Mouse (Mus musculus) embryonic facial prominence, embryonic 14.5 days (tissue): ENCODE measurements around the gene E2f2. TPM values are rescaled to one million over a fixed set of nuclear protein-coding genes. Genes with fewer than 3 reads are reported as not detected.
A peak's percentile ranks its signal among the peaks of the same experiment; 100 is the strongest.

Experiments
- ATAC-seq: fragments of 200-750 bp; cut with Nextera tagmentation; 2 replicates; pipeline ENCODE4 v1.8.0; 2017; ENCODE audit warnings: low read depth, moderate number of reproducible peaks, moderate TSS enrichment
- DNase-seq: peaks from one replicate; pipeline ENCODE4 v3.0.0-alpha.2; 2015; ENCODE audit warnings: low spot score
- H3K27ac ChIP-seq: fragments of 300-500 bp; sonication (generic); replicated peaks from 2 replicates; pipeline ENCODE4 v1.5.1; 2014; ENCODE audit warnings: low read depth, mild to moderate bottlenecking, low read length, moderate library complexity
- H3K27me3 ChIP-seq: fragments of 300-500 bp; sonication (generic); replicated peaks from 2 replicates; pipeline ENCODE4 v1.6.1; 2014; ENCODE audit warnings: low read length; ENCODE audit not compliant: control insufficient read depth, insufficient read depth
- H3K36me3 ChIP-seq: fragments of 300-500 bp; sonication (generic); 2 replicates; pipeline ENCODE4 v1.6.1; 2014; ENCODE audit warnings: low read length, mixed read lengths; ENCODE audit not compliant: control insufficient read depth, insufficient read depth
- H3K4me1 ChIP-seq: fragments of 300-500 bp; sonication (generic); 2 replicates; pipeline ENCODE4 v1.6.1; 2014; ENCODE audit warnings: antibody characterized with exemption, low read length; ENCODE audit not compliant: control insufficient read depth, insufficient read depth
- H3K4me2 ChIP-seq: fragments of 300-500 bp; sonication (generic); 2 replicates; pipeline ENCODE4 v1.6.1; 2014; ENCODE audit warnings: low read depth, mild to moderate bottlenecking, low read length, moderate library complexity, mixed read lengths
- H3K4me3 ChIP-seq: fragments of 300-500 bp; sonication (generic); 2 replicates; pipeline ENCODE4 v1.5.1; 2014; ENCODE audit warnings: low read depth, mild to moderate bottlenecking, low read length
- H3K9ac ChIP-seq: fragments of 300-500 bp; sonication (generic); 2 replicates; pipeline ENCODE4 v1.6.1; 2014; ENCODE audit warnings: low read depth, mild to moderate bottlenecking, low read length, moderate library complexity, mixed read lengths
- H3K9me3 ChIP-seq: fragments of 300-500 bp; sonication (generic); 2 replicates; pipeline ENCODE4 v1.6.1; 2016; ENCODE audit warnings: low read length; ENCODE audit not compliant: control insufficient read depth
- WGBS: fragments of 180-500 bp; shearing (Covaris S2); extraction: QIAGEN DNeasy Blood & Tissue Kit; methylation state at CpG from one replicate; pipeline ENCODE4 v1.1.7; 2014; 5-methylcytosine and 5-hydroxymethylcytosine counted together
- polyA plus RNA-seq: library from polyadenylated mRNA; unstranded; fragments of >200 nt; fragmentation: Nextera tagmentation; extraction: Ambion mirVana; gene quantifications from 2 replicates; pipeline ENCODE4 v1.2.1, GENCODE M21; 2014

The E2f2 gene
- polyA plus RNA-seq, 1 experiment from 2014 or later: 10.1 TPM

DNA sequence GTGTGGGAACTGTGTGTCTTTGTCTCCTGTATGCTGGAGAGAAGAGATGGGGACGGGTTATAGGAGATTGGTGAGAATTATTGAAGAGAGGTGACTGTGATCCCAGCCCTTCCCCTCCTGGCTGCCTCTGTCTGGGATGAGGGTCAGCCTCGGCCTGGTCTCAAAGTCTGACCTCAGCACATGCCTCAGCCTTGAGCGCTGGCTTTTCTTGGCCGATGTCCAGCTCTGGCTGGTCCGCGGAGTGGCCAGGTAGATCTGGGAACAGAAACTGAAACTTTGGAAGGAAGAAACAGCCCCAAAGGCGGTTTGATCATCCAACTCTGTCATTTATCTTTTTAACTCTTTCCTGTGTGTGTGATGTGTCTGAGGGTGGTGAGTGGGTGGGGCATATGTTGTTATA is 41.4 kb downstream of the E2f2 start:
- H3K4me2 ChIP-seq: no peak overlapping the region
- H3K36me3 ChIP-seq: no peaks in the 10 kb centered on the region
- ATAC-seq: no peak
- no peak for DNase-seq
- no peaks in the 10 kb centered on the region for H3K27me3 ChIP-seq
- WGBS: 66% methylated on average over 7 of the region's 7 CpGs
- no peak overlapping the region for H3K27ac ChIP-seq
- H3K9me3 ChIP-seq: no peaks in the 10 kb centered on the region
- H3K9ac ChIP-seq: no peak overlapping the region
- H3K4me3 ChIP-seq: no peak overlapping the region
- peaks cover 24% of the 10 kb centered on the region for H3K4me1 ChIP-seq

DNA sequence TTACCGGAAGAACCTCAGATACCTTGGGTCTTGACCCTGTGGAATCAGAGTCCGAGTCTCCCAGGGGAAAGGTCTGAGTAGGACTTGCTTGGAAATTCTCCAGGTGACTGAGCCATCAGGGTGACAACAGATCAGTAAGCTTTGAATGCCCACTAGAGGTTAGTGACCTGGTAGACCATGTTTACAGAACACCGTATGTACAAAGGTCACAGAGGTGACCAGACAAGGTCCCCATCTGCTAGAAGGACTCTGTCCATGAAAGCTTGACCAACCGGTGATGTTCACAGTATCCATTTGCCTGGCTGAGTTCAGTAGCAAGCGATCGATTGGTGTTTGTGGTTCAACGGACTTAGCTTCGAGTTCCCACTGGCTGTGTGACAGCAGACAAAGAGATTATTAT is 42.6 kb downstream of the E2f2 start:
- WGBS: 85% methylated on average over 8 of the region's 8 CpGs

DNA sequence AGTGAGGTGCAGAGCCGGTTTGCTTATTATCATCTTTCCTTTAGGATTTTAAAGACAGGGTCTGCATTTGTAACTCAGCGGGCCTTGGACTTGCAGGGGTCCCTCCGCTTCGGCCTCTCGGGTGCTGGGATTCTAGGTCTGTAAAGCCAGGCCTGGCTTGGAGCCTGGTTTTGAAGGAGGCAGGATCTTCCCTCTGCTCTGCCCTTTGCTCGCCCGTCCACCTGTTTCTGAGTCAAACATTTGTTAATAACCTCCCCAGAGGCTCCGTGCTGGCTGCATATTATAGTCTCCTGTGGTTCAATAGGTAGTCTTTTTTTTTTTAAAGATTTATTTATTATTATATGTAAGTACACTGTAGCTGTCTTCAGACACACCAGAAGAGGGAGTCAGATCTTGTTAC is 43.4 kb downstream of the E2f2 start:
- no peak overlapping the region for H3K4me2 ChIP-seq
- no peaks in the 10 kb centered on the region for H3K9me3 ChIP-seq
- peaks cover 43% of the 10 kb centered on the region for H3K4me1 ChIP-seq
- H3K4me3 ChIP-seq: no peak overlapping the region
- no peaks in the 10 kb centered on the region for H3K27me3 ChIP-seq
- DNase-seq (no peak), ATAC-seq (no peak)
- H3K9ac ChIP-seq: no peak overlapping the region
- no peaks in the 10 kb centered on the region for H3K36me3 ChIP-seq
- H3K27ac ChIP-seq: 0 out of 2 replicates have a peak overlapping the region, but pooled peaks have one; percentile 16
- WGBS: 73% methylated on average over 8 of the region's 8 CpGs

More for the DNA sequence above, 42.6 kb downstream of the E2f2 start:
- no peaks in the 10 kb centered on the region for H3K36me3 ChIP-seq
- no peaks in the 10 kb centered on the region for H3K27me3 ChIP-seq
- H3K9me3 ChIP-seq: no peaks in the 10 kb centered on the region
- H3K4me3 ChIP-seq: no peak overlapping the region
- H3K4me1 ChIP-seq: peaks cover 36% of the 10 kb centered on the region
- DNase-seq (no peak), ATAC-seq (no peak)
- H3K4me2 ChIP-seq: no peak overlapping the region
- 0 out of 2 replicates have a peak overlapping the region, but pooled peaks have one; percentile 16 for H3K27ac ChIP-seq
- H3K9ac ChIP-seq: no peak overlapping the region

DNA sequence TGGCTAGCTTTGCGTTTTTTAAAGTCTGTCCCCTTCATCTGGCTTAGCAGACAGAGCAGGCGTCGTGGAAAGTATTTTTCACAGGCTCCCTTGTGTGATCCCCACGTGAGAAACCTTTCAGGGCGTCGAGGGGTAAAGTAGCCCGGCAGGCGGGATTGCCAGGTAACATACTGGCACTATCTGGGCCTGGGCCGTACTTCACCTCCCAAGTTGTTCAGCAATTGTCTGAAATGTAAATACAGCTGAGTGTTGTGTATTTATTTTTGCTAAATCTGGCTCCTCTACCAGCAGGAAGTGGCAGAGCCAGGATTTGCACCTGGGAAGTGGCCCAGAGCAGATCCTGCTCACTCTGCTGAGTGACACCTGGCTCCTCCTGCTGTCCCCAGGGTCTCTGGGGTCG is 44.9 kb downstream of the E2f2 start:
- no peak for DNase-seq

DNA sequence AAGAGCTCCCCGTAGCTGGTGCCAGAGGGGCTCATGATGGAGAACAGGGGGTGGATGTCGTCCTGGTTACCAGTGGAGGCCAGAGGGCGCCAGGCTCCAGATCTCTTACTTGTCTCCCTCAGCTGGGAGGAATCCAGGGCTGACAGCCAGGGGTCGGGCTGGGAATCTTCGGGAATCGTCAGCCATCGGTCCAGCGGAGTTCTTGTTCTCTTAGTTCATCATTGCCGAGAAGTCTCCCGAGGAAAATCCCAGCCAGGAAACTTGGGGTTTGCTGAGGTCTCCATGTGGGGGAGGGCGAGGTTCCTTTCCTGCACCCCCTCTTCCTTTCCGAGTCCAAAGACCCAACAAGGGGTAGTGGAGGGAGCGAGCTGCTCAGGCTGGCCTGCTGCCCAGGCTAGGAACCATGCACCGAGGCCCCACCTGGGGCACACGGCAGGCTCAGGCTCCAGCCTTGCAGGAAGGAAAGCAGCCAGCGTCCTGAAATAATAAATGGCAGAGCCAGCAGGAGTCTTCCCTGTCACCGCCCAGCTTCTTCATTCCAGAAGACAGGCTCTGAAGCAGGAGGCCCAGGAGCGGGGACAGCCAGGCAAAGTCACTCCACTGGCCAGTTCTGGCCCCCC is 46.5 kb downstream of the E2f2 start:
- peak overlapping the region; percentile 89 for H3K27ac ChIP-seq

More for the DNA sequence above, 44.9 kb downstream of the E2f2 start:
- peaks cover 44% of the 10 kb centered on the region for H3K4me1 ChIP-seq
- no peak overlapping the region; the same call in 1 of the 2 replicates for H3K9ac ChIP-seq
- 0 out of 2 replicates have a peak, but pooled peaks cover 4% of the 10 kb centered on the region for H3K36me3 ChIP-seq
- H3K9me3 ChIP-seq: no peaks in the 10 kb centered on the region
- peak overlapping the region; percentile 72 for H3K27ac ChIP-seq
- no peak overlapping the region for H3K4me2 ChIP-seq
- H3K4me3 ChIP-seq: no peak overlapping the region
- WGBS: 50% methylated on average over 10 of the region's 10 CpGs
- no peaks in the 10 kb centered on the region for H3K27me3 ChIP-seq
- ATAC-seq: no peak

DNA sequence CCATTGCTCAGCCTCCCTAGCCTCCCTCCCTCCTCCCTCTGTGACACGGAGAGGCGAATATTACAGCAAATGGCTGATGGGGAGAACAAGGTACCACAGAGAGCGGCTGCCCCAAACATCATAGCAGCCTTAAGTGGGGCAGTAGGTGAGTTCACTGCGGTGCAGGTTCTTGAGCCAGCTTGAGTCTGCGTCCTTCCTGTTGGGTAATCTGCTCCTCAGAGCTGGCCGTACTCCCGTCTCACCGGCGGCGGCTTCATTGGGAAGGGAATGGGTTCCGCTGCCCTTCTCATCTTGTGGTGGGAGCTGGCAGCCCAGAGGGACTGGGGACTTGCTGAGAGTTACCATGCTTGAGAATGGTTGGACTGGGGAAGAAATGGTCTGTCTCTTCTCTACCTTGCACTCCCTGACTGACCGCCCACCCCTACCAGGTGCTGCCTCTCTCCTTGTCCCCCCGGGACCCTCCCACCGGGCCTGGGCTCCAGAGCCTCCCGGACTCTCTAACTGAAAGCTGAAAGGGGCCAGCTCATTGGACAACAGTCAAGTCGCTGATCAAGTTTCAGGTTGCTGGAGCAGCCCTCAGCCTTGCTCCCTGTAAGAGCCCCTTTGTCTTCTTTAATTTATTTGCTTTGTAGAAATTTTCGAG is 48.1 kb downstream of the E2f2 start:
- ATAC-seq (peak; percentile 74), DNase-seq (peak; percentile 86)
- peaks cover 47% of the 10 kb centered on the region for H3K4me1 ChIP-seq
- WGBS: 6% methylated on average over 15 of the region's 17 CpGs
- 0 out of 2 replicates have a peak overlapping the region, but pooled peaks have one; percentile 14 for H3K9ac ChIP-seq
- H3K36me3 ChIP-seq: 0 out of 2 replicates have a peak, but pooled peaks cover 4% of the 10 kb centered on the region
- no peaks in the 10 kb centered on the region for H3K9me3 ChIP-seq
- peak overlapping the region; percentile 43 for H3K4me2 ChIP-seq
- peak overlapping the region; percentile 89 for H3K27ac ChIP-seq
- no peaks in the 10 kb centered on the region for H3K27me3 ChIP-seq
- no peak overlapping the region for H3K4me3 ChIP-seq

More for the DNA sequence above, 46.5 kb downstream of the E2f2 start:
- H3K4me3 ChIP-seq: peak overlapping the region; percentile 7
- H3K27me3 ChIP-seq: no peaks in the 10 kb centered on the region
- peak overlapping the region; percentile 47 for H3K9ac ChIP-seq
- H3K4me2 ChIP-seq: peak overlapping the region; percentile 43
- H3K4me1 ChIP-seq: peaks cover 43% of the 10 kb centered on the region
- DNase-seq (peak; percentile 90), ATAC-seq (peak; percentile 66)
- 0 out of 2 replicates have a peak, but pooled peaks cover 4% of the 10 kb centered on the region for H3K36me3 ChIP-seq
- H3K9me3 ChIP-seq: no peaks in the 10 kb centered on the region
- WGBS: 13% methylated on average over 16 of the region's 18 CpGs

DNA sequence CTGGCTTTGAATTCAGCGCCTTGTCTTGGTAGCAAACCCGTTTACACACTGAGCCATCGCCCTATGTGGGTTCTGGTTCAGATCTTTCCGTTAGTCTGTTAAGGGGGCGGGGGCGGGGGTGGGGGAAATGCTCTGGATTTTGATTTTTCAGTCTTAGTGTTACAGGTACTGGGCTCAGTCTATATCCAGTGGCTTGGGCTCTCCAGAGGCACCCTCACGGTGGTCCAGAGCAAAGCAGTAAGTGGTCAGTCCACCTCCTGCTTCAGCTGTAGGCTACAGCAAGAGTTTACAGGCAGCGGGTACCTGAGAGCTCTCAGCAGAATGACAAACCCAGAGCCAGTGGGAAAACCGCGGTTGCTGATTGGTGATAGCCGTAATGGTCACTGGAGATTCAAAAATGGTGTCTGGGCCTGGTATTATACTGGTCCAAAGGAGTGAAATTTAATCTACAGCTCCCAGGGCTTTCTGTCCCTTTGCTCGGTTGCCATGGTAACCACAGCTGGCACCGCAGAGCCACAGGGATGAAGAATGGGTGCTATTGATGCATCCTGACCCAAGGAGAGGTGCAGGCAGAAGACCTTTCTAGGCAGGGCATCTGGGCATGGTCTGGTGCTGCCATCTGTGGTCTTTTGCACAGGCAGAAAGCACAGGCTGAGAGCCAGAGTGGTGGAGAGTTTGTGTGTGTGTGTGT is 51.5 kb downstream of the E2f2 start:
- H3K9me3 ChIP-seq: no peaks in the 10 kb centered on the region
- H3K4me3 ChIP-seq: no peak overlapping the region
- 0 out of 2 replicates have a peak, but pooled peaks cover 5% of the 10 kb centered on the region for H3K36me3 ChIP-seq
- 56% methylated on average over 13 of the region's 13 CpGs for WGBS
- no peaks in the 10 kb centered on the region for H3K27me3 ChIP-seq
- peak; percentile 26 for DNase-seq
- H3K27ac ChIP-seq: no peak overlapping the region
- peaks cover 25% of the 10 kb centered on the region for H3K4me1 ChIP-seq
- no peak overlapping the region for H3K4me2 ChIP-seq
- 0 out of 2 replicates have a peak overlapping the region, but pooled peaks have one; percentile 16 for H3K9ac ChIP-seq
- no peak; the same call in 1 of the 2 replicates for ATAC-seq

DNA sequence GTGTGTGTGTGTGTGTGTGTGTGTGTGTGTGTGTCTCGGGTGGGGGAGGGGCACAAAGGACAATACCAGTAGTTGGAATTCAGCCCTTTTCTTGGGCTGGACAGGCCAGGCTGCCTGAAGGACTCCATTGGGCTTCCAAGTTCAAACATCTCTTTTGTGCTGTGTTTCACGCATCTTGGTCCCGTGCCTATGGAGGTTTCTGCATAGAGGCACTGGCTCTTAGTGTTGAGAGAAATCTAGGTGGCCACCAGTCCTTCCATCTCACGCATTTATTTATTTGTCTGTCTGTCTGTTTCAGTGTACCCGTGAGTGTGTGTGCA is 52.0 kb downstream of the E2f2 start:
- H3K27me3 ChIP-seq: no peaks in the 10 kb centered on the region
- DNase-seq (no peak), ATAC-seq (no peak)
- no peak overlapping the region for H3K27ac ChIP-seq
- 67% methylated on average over 5 of the region's 5 CpGs for WGBS
- H3K4me2 ChIP-seq: no peak overlapping the region
- peaks cover 10% of the 10 kb centered on the region; the same call in 1 of the 2 replicates for H3K36me3 ChIP-seq
- no peak overlapping the region for H3K9ac ChIP-seq
- H3K4me3 ChIP-seq: no peak overlapping the region
- peaks cover 20% of the 10 kb centered on the region for H3K4me1 ChIP-seq
- no peaks in the 10 kb centered on the region for H3K9me3 ChIP-seq
